Mouse (Mus musculus): ENCODE measurements around the gene Sinhcaf. TPM values are rescaled to one million over a fixed set of nuclear protein-coding genes. Genes with fewer than 3 reads are reported as not detected.
"Not testable (repeated sequence)": the region's sequence is repeated elsewhere in the genome, so short reads cannot be mapped to it uniquely, and the experiment has no call there.

Gene Sinhcaf
- polyA plus RNA-seq, 1 experiment = 10.9 TPM

DNA sequence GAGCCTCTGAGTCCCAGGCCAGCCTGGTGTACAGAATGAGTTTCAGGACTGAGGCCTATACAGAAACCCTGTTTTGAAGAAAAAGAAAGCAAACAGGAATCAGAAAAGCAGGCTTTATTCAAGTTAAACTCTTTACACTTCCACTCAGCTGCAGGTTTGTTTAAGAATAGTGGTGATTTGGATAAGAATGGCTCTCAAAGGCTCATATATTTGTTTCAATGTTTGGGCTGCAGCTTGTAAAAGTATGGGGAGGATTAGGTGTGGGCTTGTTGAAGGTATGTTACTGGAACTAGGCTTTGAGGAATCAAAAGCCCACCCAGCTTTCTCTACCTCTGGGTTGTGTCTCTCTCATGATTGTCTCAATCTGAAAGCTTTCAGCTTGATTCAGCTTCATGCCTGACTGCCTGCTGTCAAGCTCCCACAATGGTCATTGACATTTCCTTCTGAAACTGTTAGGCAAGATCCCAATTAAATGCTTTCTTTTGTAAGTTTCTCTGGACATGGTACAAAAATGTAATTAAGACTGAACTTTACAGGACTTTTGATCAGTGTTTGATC, 27.3 kb downstream of the Sinhcaf start:
- no peak overlapping the region for H3K27ac ChIP-seq (ENCODE audit: insufficient read depth, low read depth, low read length)
- no peak overlapping the region for H3K4me3 ChIP-seq (ENCODE audit: insufficient read depth, low read length)
- TF ChIP-seq CTCF (IDR thresholded peaks at IDR 0.05; ENCODE audit: low read depth, low read length) = no peak
- no peaks in the 10 kb centered on the region for H3K4me1 ChIP-seq (ENCODE audit: control insufficient read depth, insufficient read depth, low read length)

DNA sequence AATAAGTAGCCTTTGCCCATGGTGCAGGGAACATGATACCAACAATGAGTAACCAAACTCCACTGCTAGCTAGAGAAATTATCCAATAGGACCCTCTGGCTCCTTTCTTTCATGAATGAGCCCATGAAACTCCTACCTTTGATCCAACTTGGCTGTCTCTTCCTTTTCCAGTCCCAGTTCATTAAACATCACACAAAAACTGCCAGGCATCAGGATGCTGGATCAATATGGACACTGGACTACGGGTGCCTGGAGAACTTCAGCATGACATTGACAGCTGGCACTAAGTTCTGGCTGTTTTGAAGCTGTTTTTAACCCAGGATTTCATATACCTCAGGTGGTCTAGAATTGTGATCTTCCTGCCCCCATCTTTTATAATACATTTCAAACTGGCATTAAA, 28.6 kb downstream of the Sinhcaf start:
- Histone ChIP-seq H3K4me1 (ENCODE audit: control insufficient read depth, insufficient read depth, low read length) (peaks cover 2% of the 10 kb centered on the region; the same call in 1 of the 2 replicates), H3K27ac (ENCODE audit: insufficient read depth, low read depth, low read length) (no peak overlapping the region), H3K4me3 (ENCODE audit: insufficient read depth, low read length) (no peak overlapping the region)
- no peak for TF ChIP-seq CTCF (IDR thresholded peaks at IDR 0.05; ENCODE audit: low read depth, low read length)
- TF ChIP-seq POLR2A (IDR thresholded peaks at IDR 0.05; ENCODE audit: borderline replicate concordance, low read depth, low read length) = no peak

DNA sequence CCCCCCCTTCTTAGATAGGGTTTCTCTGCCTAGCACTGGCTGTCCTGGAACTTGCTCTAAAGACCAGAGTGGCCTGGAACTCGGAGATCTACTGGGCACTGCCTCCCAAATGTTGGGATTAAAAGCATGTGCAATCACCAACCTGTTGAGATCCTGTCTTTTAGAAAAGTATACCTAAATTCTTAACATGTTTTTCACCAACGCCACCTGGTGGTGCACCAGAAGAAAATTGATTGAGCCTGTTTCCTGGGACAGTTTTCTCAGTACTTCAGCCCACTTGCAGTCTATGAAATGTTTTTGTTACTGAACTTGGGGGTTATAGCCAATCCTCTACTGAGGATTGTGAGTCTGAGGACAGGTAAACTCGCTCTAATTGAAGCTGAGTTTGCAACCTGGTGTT, 29.4 kb downstream of the Sinhcaf start:
- TF ChIP-seq CTCF (IDR thresholded peaks at IDR 0.05; ENCODE audit: low read depth, low read length) (0 out of 2 replicates have a peak, but pooled peaks have one; percentile 21), POLR2A (IDR thresholded peaks at IDR 0.05; ENCODE audit: borderline replicate concordance, low read depth, low read length) (no peak)
- Histone ChIP-seq H3K4me3 (ENCODE audit: insufficient read depth, low read length) (no peak overlapping the region), H3K27ac (ENCODE audit: insufficient read depth, low read depth, low read length) (no peak overlapping the region), H3K4me1 (ENCODE audit: control insufficient read depth, insufficient read depth, low read length) (peaks cover 4% of the 10 kb centered on the region; the same call in 1 of the 2 replicates)

DNA sequence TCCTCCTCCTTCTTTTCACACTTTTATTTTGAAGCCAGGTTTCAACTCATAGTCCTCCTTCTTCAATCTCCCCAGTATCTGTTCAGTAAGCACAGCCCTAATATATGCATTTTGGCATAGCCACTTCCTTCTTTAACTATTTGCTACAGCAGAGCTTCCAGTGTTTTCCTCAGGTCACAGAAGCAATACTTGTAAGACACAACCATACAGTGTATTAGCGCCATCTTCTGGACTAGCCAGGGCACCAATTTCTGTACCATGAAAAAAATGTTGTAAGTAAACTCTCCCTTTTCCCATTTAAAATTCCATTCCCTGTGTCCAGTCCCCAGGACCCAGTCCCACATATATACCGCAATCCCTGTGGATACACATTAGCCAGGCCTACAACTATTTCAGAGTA, 32.3 kb downstream of the Sinhcaf start:
- no peak overlapping the region for H3K4me3 ChIP-seq (ENCODE audit: insufficient read depth, low read length)
- TF ChIP-seq POLR2A (IDR thresholded peaks at IDR 0.05; ENCODE audit: borderline replicate concordance, low read depth, low read length) (no peak), CTCF (IDR thresholded peaks at IDR 0.05; ENCODE audit: low read depth, low read length) (no peak)
- H3K27ac ChIP-seq (ENCODE audit: insufficient read depth, low read depth, low read length) = no peak overlapping the region
- peaks cover 4% of the 10 kb centered on the region; the same call in 1 of the 2 replicates for H3K4me1 ChIP-seq (ENCODE audit: control insufficient read depth, insufficient read depth, low read length)

DNA sequence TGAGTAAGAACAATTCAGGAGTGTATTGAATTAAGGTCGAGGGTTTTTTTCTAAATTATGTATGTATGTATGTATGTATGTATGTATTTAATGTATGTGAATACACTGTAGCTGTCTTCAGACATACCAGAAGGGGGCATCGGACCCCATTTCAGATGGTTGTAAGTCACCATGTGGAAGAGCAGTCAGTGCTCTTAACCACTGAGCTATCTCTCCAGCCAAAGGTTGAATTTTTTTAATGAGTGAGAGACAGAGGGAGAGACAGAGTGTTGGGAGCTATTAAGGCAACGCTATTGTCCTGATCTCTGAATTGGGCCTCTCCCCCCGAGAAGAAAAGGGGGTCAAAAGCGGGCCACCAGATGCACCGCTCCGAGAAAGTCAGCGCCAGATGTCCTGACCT, 34.4 kb downstream of the Sinhcaf start:
- H3K27ac ChIP-seq (ENCODE audit: insufficient read depth, low read depth, low read length); H3K4me3 ChIP-seq (ENCODE audit: insufficient read depth, low read length): not testable (repeated sequence)

DNA sequence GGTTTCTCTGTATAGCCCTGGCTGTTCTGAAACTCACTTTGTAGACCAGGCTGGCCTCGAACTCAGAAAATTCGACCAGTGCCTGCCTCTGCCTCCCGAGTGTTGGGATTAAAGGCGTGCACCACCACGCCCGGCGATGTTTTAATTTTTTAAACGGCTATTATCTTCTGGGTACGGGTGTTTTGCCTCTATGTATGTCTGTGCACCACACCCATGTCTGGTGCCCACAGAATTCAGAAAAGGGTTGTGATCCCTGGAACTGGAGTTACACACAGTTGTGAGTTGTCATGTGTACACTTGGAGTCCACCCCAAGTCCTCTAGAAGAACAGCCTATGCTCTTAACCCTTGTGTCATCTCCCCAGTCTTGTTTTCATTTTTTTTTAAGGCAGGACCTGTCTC, 39.3 kb downstream of the Sinhcaf start:
- Histone ChIP-seq H3K4me1 (ENCODE audit: control insufficient read depth, insufficient read depth, low read length) (peaks cover 1% of the 10 kb centered on the region; the same call in 1 of the 2 replicates), H3K4me3 (ENCODE audit: insufficient read depth, low read length) (no peak overlapping the region), H3K27ac (ENCODE audit: insufficient read depth, low read depth, low read length) (no peak overlapping the region)
- no peak for TF ChIP-seq CTCF (IDR thresholded peaks at IDR 0.05; ENCODE audit: low read depth, low read length)
- no peak for TF ChIP-seq POLR2A (IDR thresholded peaks at IDR 0.05; ENCODE audit: borderline replicate concordance, low read depth, low read length)

More for the DNA sequence above, 34.4 kb downstream of the Sinhcaf start:
- not testable (repeated sequence) for H3K4me1 ChIP-seq (ENCODE audit: control insufficient read depth, insufficient read depth, low read length)

DNA sequence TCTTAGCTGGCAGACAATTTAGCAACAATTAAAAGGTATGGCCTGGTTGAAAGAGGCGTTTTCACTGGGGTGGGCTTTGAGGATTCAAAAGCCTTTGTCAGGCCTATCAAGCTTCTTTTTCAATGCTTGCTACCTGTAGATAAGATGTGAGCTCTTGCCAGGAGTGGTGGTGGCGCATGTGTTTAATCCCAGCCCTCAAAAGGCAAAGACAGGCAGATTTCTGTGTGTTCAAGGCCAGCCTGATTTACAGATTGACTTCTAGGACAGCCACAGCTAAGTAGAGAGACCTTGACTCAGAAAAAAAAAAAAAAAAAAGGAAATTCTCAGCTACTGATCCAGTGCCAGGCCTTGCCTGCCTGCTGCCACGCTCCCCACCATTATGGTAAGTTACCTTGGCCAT, 43.5 kb downstream of the Sinhcaf start:
- no peak for TF ChIP-seq CTCF (IDR thresholded peaks at IDR 0.05; ENCODE audit: low read depth, low read length)
- no peak for TF ChIP-seq POLR2A (IDR thresholded peaks at IDR 0.05; ENCODE audit: borderline replicate concordance, low read depth, low read length)
- Histone ChIP-seq H3K27ac (ENCODE audit: insufficient read depth, low read depth, low read length) (no peak overlapping the region), H3K4me1 (ENCODE audit: control insufficient read depth, insufficient read depth, low read length) (no peaks in the 10 kb centered on the region), H3K4me3 (ENCODE audit: insufficient read depth, low read length) (no peak overlapping the region)

DNA sequence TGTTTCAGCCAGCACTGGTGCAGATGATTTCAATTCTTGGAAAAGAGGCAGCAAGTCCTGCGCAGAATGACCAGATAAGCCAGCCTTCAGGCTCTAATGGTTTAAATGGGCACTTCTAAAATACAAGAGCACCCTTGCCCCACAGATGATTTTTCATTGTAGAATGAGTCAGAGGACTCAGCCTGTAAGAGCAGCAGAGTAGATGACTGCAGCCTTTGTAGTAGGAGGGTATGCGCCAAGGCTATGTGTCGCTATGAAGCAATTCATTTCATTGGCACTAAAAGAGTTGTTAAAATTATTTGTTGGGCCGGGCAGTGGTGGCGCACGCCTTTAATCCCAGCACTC, 49.8 kb downstream of the Sinhcaf start:
- TF ChIP-seq POLR2A (IDR thresholded peaks at IDR 0.05; ENCODE audit: borderline replicate concordance, low read depth, low read length) (no peak), CTCF (IDR thresholded peaks at IDR 0.05; ENCODE audit: low read depth, low read length) (no peak)
- Histone ChIP-seq H3K4me3 (ENCODE audit: insufficient read depth, low read length) (peak overlapping the region; percentile 75), H3K4me1 (ENCODE audit: control insufficient read depth, insufficient read depth, low read length) (0 out of 2 replicates have a peak, but pooled peaks cover 5% of the 10 kb centered on the region), H3K27ac (ENCODE audit: insufficient read depth, low read depth, low read length) (no peak overlapping the region)

DNA sequence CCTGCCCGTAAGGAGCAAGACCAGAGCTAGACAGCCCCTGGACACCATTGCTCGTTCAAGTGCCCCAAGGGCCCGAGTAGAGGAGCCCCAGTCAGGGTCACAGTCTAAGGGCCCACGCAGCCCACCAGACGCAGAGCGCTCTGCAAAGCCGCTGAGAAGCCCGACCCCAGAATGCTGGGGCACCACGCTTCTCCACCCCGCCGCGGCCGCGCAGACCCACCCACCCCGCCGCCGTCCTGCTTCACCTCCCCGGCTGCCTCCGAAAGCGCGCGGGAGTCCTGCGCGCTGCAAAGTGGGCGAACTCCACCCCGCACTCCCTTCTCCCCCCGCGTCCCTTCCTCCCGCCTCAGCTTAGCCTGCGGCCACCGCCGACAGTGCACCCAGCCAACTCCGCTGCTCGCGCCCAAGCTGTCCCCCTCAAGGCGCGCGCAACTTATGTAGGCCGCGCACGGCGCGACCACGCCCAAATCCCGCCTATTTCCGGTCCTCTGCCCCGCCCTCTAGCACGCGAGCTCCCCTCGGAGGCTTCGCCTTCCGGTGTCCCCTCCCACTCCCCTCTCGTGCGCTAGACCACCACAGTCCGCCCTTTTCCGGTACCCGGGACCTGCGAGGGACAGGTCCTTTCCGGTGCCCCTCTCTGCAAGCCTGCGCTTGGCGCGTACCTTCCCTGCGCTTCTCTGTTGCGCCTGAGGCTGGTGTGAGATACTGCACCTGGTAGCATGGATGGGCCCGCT, 50.3 kb downstream of the Sinhcaf start, which contains the start of gene Caprin2:
Caprin2 (minus strand) TSS at position 465 of the 734 bp plus-strand sequence.
- Histone ChIP-seq H3K4me1 (ENCODE audit: control insufficient read depth, insufficient read depth, low read length) (0 out of 2 replicates have a peak, but pooled peaks cover 5% of the 10 kb centered on the region), H3K27ac (ENCODE audit: insufficient read depth, low read depth, low read length) (no peak within 1 kb of the TSS), H3K4me3 (ENCODE audit: insufficient read depth, low read length) (peak within 1 kb of the TSS; percentile 75)
- TF ChIP-seq POLR2A (IDR thresholded peaks at IDR 0.05; ENCODE audit: borderline replicate concordance, low read depth, low read length) (peak; percentile 39; the same call in 1 of the 2 replicates), CTCF (IDR thresholded peaks at IDR 0.05; ENCODE audit: low read depth, low read length) (no peak)
